Mouse (Mus musculus) A20 (cell line): ENCODE measurements at regions not wholly inside any gene's neighbourhood (a gene's known extent, or its start where the extent isn't known, plus 50 kb on each side); places are given as distances from the start of the nearest gene placed in this dataset.

ENCODE experiments used
- DNase-seq: peaks from one replicate; pipeline ENCODE4 v3.0.0-alpha.2; 2011; ENCODE audit warnings: low read depth, low spot score

DNA sequence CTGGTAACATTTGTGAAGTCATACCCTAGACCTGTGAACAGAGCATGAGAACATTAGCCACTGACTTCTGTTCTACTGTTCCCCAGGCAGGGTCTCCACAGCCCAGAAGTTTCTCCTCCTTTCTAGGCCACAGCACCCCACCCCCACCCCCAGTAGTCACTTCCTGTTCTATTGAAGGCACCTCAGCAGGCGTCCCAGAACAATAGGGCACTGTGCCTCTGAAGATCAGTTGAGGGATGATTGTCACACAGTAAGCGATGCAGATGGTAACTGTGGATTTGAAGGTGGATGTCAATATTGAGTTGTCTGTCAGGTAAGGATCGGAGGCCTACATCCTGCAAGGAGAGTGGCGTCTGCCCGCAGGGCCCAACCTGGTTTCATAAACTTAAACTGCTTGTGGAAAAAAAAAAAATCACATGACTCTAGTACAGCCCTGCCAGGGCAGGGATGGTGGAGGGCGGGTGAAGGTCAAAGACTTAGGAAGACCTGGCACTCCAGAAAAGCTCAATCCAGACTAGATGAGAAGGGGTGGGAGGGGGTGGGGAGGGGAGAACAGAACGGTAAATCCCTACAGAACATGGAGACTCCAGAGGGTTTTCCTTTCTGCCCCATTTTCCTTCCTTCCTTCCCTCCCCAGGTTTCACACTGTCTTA, 103.1 kb upstream of the Rybp start:
- DNase-seq, result peak; percentile 69

DNA sequence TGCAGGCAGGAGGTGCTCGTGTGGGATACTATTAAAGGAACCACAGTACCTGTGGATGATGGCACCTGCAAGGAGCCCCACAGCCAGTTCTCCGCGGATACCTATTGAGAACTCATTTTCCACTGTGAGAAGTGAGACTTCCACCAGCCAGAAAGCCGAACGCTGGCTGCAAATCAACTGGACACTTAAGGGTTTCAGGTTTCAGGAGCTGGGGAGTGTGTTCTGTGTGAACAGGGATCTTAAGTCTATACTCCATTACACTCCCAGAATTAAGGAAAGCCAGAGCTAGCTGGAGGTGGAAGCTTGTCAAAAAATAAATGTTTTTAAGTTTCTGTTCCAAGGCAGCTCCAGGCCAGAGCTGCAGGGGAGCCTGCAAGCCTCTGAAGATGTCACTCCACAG, 99.8 kb upstream of the Rybp start:
- DNase-seq, result no peak

- DNase-seq, result no peak
These were observed 98.4 kb upstream of the Rybp start for GRCm38 (mm10) chr6:100385640-100386039.

DNA sequence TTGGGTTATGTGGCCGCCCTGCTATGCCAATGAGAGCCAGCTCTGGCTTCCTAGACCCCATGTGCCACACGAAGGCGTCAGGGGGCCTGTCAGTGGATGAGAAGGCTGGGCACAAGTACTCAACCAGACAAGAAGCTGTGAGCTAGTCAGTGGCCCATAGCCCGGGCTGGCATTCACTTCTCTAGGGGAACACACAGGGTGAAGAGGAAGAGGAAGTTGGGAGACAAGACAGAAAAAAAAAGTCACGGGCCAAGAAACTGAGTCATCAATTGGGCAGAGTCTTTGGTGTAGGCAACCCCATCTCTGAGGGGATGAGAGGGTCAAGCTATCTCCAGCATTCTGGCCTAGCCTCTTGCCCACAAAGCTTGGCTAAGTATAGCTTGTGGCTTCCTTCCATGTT, 93.8 kb upstream of the Rybp start:
- peak; percentile 56 for DNase-seq

- DNase-seq, result no peak
These were observed 93.3 kb upstream of the Rybp start for GRCm38 (mm10) chr6:100380536-100380935.

DNA sequence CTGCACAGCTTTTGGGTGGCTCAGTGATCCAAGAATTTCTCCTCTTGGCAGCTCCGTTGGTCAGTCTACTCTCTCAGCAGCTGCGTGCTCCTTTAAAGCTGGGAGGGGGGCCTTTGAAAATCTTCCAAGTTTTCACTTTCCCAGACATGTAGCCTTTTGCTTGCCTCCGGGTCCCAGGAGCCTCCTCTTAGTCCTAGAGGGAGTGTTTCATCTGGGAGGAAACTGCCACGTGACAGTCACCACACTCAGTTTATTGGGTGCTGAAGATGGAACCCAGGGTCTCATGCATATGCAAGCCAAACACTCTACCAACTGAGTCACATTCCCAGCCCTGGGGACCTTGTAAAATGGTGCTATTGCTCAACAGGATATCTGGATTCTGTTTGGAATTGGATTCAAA, 92.5 kb upstream of the Rybp start:
- DNase-seq, result no peak

GRCm38 (mm10) chr6:100378533-100378874, 91.2 kb upstream of the Rybp start:
- no peak for DNase-seq

DNA sequence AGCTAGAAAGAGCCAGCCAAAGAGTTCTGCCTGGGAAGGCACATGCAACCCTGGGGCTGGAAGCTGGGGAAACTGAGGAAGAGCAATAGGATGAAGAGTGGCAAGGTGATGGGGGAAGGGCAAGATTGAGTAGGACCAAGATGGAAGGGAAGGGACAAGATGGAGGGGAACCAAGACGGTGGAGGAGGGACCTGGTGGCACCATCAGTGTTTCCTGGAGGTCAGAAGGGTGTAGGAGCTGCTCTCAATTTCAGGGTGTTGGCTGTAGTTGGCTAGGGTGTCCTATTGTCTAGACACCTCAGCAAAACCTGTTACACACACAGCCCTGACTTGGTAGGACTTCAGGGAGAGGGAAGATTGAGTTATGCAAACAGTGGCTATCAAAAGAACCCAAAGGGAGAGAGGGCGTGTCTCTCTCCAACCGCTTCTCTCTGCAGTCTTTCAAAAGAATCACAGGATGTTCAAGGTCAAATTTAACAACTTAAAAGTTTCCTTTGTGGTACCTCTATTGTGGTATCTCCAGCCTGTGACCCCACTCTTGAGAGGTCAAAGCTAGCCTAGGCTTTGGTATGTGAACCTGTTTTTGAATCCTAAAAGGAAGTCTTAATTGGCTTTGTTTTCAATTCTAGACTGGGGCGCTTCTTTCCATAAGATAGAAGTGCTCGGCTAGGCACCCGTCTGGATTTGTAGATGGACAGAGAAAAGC, 90.7 kb upstream of the Rybp start:
- DNase-seq, result no peak

GRCm38 (mm10) chr6:100376656-100377055, 89.4 kb upstream of the Rybp start:
- no peak for DNase-seq

DNA sequence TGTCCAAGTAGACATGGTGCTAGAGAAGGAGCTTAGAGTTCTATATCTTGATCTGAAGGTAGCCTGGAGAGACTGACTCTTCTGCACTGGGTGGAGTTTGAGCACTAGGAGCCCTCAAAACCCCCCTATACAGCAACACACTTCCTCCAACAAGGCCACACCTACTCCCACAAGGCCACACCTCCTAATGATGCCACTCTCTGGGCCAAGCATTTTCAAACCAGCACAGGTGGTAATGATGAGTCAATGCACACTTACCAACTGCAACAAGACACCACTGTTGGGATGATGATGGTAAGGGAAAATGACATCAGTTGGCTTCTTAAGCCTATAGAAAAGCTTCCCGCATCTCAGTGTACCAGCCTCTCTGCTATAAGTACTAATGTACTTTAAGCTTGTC, 83.5 kb upstream of the Rybp start:
- DNase-seq, result peak; percentile 54

DNA sequence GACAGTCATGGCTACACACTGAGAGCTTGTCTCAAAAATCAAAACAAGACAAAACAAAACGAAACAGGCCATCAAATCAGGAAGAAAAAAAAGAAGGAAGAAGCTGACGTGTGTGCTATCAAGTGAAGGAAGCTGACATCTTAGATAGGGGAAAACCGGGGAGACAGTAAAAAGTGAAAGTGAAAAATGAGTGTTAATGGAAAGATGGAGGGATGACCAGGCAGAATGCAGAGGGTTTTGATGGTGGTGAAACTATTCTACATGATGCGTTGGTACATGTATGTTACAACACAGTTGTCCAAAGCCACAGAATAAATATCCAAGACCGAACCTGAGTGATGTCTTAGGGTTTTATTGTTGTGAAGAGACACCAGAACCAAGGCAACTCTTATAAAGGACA, 83.1 kb upstream of the Rybp start:
- DNase-seq, result no peak

- no peak for DNase-seq
These were observed 78.9 kb upstream of the Rybp start for GRCm38 (mm10) chr6:100366231-100366630.

DNA sequence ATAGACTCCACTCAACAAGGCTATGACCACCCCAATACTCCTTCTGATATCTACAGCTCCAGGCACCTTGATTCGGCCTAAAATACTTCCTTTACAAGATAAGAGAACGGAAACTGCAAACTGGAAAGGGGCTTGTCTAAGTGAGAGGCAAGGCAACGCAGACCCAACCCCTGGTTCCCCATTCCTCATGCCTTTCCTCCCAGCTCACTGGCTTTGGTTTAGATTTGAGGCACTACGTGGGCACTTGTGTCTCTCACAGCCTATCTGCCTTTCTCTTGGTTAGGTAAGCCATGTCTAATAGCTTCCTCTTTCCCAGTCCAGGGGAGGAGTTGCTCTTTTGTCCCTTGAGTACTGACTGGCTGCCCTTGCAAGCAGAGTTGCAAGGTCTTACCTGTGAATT, 78.5 kb upstream of the Rybp start:
- peak; percentile 18 for DNase-seq

DNA sequence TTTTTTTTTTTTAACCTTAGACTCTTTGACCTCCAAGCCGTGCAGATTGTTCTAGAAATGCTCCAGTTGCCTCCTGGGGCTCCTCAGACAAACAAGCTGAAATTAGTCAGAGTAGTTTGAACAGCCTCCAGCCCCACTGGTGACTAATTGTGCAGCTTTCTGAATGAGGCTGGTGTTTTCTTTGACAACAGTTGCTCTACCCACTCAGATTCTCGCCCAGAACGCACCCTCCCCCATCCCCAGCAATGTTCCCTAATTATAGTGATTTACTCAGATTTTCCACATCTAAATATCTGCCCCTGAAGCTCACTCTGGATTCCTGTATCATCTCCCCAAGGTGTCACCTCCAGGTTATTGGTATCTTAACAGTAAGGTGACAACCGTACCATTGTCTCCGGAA, 76.4 kb upstream of the Rybp start:
- DNase-seq, result no peak

- DNase-seq, result peak; percentile 86
These were observed 69.5 kb upstream of the Rybp start for GRCm38 (mm10) chr6:100356617-100357399.

GRCm38 (mm10) chr6:100355858-100356257, 68.6 kb upstream of the Rybp start:
- DNase-seq, result no peak

- no peak for DNase-seq
These were observed 60.2 kb upstream of the Rybp start for GRCm38 (mm10) chr6:100347481-100347880.

DNA sequence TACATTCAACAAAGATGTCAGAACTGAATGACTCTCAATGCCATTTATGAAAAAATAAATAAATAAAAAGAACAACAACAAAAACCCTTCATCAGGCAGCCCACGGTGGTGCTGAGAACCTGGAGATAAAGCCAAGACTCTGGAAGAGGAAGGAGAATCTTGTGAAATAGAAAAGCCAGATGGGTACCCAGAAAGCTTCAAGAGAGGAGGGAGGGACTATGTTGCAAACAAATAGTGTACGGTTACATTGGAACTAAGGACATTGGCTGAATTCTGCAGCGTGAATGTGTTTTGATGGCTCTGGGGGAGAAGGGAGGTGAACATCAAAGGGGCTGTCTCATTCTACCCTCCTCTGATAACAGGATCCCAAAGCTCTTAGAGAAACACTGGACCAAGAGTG, 57.8 kb upstream of the Rybp start:
- DNase-seq, result no peak

DNA sequence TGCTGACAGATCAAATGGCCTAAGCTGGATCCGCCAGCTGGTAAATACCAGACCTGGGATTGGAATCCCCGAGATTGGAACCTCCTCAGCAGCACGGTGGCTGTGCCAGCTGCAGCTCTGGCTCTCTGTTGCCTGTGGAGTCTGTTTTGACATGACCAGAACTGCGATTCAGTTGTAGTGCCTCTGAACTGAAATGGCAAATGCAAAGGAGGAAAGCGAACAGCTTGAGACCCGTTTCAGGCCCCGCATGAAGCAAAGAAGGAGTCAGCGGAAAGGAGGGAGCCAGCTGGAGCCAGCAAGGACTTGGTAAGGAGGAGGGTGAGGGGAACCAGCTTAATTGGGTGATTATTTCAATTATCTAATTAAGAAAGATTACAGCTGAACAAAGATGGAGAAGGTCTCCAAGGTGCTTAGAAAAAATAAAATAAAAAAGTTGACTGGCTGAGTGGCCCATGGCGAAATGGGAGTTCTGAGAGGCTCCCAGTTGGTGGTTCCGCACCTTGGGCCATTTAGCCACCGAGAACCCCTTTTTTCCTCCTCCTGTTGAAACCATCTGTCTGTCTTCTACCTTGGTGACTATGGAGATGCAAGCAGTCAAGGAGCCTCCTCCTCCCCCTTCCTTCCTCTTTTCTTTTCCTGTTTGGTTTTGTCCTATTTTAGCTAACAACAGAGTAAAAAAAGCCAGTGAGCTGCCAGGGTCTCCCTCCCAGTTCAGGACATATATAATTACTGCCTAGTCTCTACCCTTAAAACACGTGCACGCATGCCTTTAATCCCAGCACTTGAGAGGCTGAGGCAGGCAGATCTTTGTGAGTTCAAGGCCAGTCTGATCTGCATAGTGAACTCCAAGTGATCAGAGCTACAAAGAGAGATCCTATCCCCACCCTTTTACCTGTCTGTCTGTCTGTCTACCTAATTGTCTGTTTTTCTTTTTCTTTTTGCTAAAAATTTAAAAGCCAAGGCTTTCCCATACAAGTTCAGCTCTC, 54.3 kb upstream of the Rybp start:
- DNase-seq, result peak; percentile 10

- DNase-seq, result no peak
These were observed 51.0 kb upstream of the Rybp start for GRCm38 (mm10) chr6:100338291-100338690.
